Comparison of ENCODE assay signal across 9 mouse cellular contexts in genomic region chr4:33146679-33147291, GRCm38 (mm10). TPM values are rescaled to one million over a fixed set of nuclear protein-coding genes. Genes with fewer than 3 reads are reported as not detected.
A peak's percentile ranks its signal among the peaks of the same experiment; 100 is the strongest.
DNase-seq lines count a peak whose midpoint lies in the region; ATAC-seq lines count a peak whose summit lies in the region.
"Had no signal": no experiment of that assay in that cellular context is flagged by ENCODE, and none has a peak within 500 bp of the region (broad histone marks: within the 10 kb centered on the region; RNA-seq: fewer than 3 reads in every experiment).

No protein-coding gene starts in this region.

- H3K36me3 ChIP-seq in kidney, embryonic 15.5 days: no peaks in the 10 kb centered on the region
- H3K36me3 ChIP-seq in forebrain, embryonic 14.5 days (ENCODE audit: control insufficient read depth, insufficient read depth, low read length): no peaks in the 10 kb centered on the region

- H3K9ac ChIP-seq in kidney, embryonic 15.5 days: no peak overlapping the region
- 0 out of 2 replicates have a peak overlapping the region, but pooled peaks have one; percentile 25 for H3K9ac ChIP-seq in forebrain, embryonic 14.5 days (ENCODE audit: low read length)

- peak overlapping the region; percentile 45 for H3K4me2 ChIP-seq in kidney, embryonic 15.5 days
- no peak overlapping the region for H3K4me2 ChIP-seq in forebrain, embryonic 14.5 days (ENCODE audit: low read length)

- WGBS in kidney, embryonic 15.5 days: 41% methylated on average over 20 of the region's 20 CpGs
- WGBS in forebrain, embryonic 14.5 days: 42% methylated on average over 20 of the region's 20 CpGs

- no peak for ATAC-seq in kidney, embryonic 15.5 days (replicated peaks; ENCODE audit: low FRiP score)
- ATAC-seq in forebrain, embryonic 14.5 days: no peak

- H3K4me1 ChIP-seq in kidney, embryonic 15.5 days: peaks cover 4% of the 10 kb centered on the region; the same call in 1 of the 2 replicates
- H3K4me1 ChIP-seq in forebrain, embryonic 14.5 days (ENCODE audit: control insufficient read depth, insufficient read depth, low read length): no peaks in the 10 kb centered on the region

- no peak for DNase-seq in kidney, postnatal 14 days
- peak; percentile 23 for DNase-seq in ZHBTc4 (ENCODE audit: low read depth, low spot score)
- DNase-seq in forebrain, embryonic 14.5 days (ENCODE audit: low spot score): peak; percentile 0
- peak; percentile 51 for DNase-seq in naive thymus-derived CD4-positive, alpha-beta T cell, adult 2 months (ENCODE audit: low read depth)
- DNase-seq in gastrocnemius, adult 18-20 months (ENCODE audit: low spot score): no peak
- no peak for DNase-seq in layer of hippocampus, adult 11-12 months (ENCODE audit: low spot score)
- no peak for DNase-seq in lung, adult 18-20 months
- DNase-seq: spleen, adult 18-20 months had no signal

- H3K27ac ChIP-seq in kidney, embryonic 15.5 days: no peak overlapping the region
- no peak overlapping the region for H3K27ac ChIP-seq in forebrain, embryonic 14.5 days (ENCODE audit: low read depth, low read length)

- H3K4me3 ChIP-seq in kidney, embryonic 15.5 days (replicated peaks): no peak overlapping the region
- H3K4me3 ChIP-seq in forebrain, embryonic 14.5 days (ENCODE audit: low read depth, low read length): no peak overlapping the region

- peaks cover 16% of the 10 kb centered on the region for H3K27me3 ChIP-seq in kidney, embryonic 15.5 days
- H3K27me3 ChIP-seq in forebrain, embryonic 14.5 days (replicated peaks; ENCODE audit: control insufficient read depth, insufficient read depth, low read length): no peaks in the 10 kb centered on the region

- no peaks in the 10 kb centered on the region for H3K9me3 ChIP-seq in kidney, embryonic 15.5 days (replicated peaks)
- no peaks in the 10 kb centered on the region for H3K9me3 ChIP-seq in forebrain, embryonic 14.5 days (replicated peaks; ENCODE audit: control insufficient read depth, low read length)

RNA-seq across cellular contexts. Expression of gene Gabrr1, which starts 14.5 kb away (rescaled TPM):
- polyA plus RNA-seq in kidney, embryonic 15.5 days (2015; fragmentation: Nextera tagmentation; extraction: Ambion mirVana): 0.06 TPM in 1 of 2 replicates, not detected in the other
- polyA plus RNA-seq in forebrain, embryonic 14.5 days (2014; fragmentation: Nextera tagmentation; extraction: Ambion mirVana): not detected in 2 replicates
- total RNA-seq in gastrocnemius, adult 18-20 months (2021): under 1 TPM; 0.12 to 0.34 TPM

RNA-seq across cellular contexts. Expression of gene Pm20d2, which starts 42.8 kb away (rescaled TPM):
- polyA plus RNA-seq in kidney, embryonic 15.5 days (2015; fragmentation: Nextera tagmentation; extraction: Ambion mirVana): 0.83 and 1.2 TPM in 2 replicates
- polyA plus RNA-seq in forebrain, embryonic 14.5 days (2014; fragmentation: Nextera tagmentation; extraction: Ambion mirVana): 2.0 and 2.5 TPM in 2 replicates
- total RNA-seq in gastrocnemius, adult 18-20 months (2021): 10 to 100 TPM; 32.8 to 47.4 TPM

Comparison
In these comparisons a context has a peak if more than half of its experiments do, and no peak if none do; other contexts are left out.
1. DNase-seq: peak in ZHBTc4 (single experiment), forebrain, embryonic 14.5 days (single experiment) and naive thymus-derived CD4-positive, alpha-beta T cell, adult 2 months (single experiment); none in kidney, postnatal 14 days (single experiment), gastrocnemius, adult 18-20 months (single experiment), layer of hippocampus, adult 11-12 months (single experiment) and lung, adult 18-20 months (0 of 2).